Mouse (Mus musculus) WW6 (cell line): ENCODE results near the gene Gpn2.

Experiments used
- DNase-seq: peaks from one replicate; pipeline ENCODE4 v3.0.0-alpha.2; 2013; ENCODE audit warnings: low read depth, low spot score

Gpn2 gene

GRCm38 (mm10) chr4:133584059-133584951 lies at the start of gene Gpn2:
Gpn2 (plus strand) TSS chr4:133584362.
- DNase-seq = peak; percentile 62

DNA sequence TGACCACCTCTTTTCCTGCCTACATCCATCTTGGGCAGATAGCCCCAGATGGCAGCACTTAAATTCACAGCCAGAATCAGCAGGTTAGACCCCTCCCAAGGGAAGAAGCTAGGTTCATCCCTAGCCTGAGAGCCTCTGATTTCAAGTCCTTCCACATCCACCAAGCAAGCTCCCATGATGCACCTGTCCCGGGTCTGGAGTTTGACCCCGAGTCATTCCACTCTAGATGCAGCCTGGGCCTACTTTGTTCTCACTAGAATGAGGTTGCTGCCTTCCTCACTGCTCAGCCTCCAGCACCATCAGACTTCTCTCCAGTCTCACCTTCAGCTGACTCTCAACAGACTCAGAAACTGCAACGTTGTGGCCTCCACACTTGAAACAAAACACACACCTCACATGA lies 48.1 kb upstream of the Gpn2 start:
- DNase-seq = no peak

- no peak for DNase-seq
Observed at GRCm38 (mm10) chr4:133536652-133537051, 47.5 kb upstream of the Gpn2 start.

- peak; percentile 92 for DNase-seq
Observed at GRCm38 (mm10) chr4:133545272-133546231, 38.6 kb upstream of the Gpn2 start, which contains the start of gene Nudc. Nudc (minus strand) TSS chr4:133545996.

DNA sequence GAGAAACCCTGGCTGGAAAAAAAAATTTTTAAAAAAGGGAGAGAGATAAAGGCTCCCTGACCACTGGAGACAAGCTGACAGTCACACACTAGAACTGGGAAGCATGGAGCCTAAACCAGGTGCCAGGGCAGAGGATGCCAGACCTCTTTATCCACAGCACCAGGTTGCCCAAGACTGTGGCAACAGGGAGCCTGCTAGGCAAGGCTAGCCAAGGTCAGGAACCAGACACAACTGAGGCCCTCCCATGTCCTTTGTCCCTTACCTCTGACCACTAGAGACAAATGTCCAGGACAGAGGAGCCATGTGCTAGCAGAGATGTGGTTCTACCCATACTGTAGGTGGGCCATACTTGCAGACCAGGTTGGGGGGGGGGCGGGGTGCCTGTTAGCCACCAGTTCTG lies 32.1 kb upstream of the Gpn2 start:
- no peak for DNase-seq

GRCm38 (mm10) chr4:133552768-133553447 lies 31.3 kb upstream of the Gpn2 start, which contains the start of gene Nr0b2:
Nr0b2 (plus strand) TSS chr4:133553376.
- DNase-seq = no peak

DNA sequence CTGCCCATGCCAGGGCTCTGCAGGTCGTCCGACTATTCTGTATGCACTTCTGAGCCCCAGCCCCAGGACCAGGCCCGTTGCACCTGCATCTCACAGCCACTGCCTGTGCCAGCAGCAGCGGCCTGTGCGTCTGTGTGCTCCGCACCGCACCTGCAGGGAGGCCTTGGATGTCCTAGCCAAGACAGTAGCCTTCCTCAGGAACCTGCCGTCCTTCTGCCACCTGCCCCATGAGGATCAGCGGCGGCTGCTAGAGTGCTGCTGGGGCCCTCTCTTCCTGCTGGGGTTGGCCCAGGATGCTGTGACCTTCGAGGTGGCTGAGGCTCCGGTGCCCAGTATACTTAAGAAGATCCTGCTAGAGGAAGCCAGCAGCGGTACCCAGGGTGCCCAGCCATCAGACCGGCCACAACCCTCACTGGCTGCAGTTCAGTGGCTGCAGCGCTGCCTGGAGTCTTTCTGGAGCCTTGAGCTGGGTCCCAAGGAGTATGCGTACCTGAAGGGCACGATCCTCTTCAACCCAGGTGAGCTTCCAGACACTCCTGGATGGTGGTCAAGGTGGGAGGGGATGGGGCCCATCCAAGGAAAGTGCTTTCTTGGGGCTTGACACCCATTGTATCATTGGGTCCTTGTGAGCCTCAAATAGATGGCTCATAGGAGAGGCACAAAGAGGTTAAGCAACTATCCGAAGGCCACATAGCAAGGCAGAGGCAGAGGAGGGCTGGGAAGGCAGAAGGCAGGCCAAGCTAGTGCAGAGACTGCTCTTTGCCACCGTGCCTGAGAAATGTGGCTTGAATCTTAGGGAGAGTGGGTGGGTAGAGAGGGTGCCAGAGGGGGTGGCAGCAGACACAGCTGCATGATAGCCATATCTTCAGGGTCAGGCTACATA lies 30.5 kb upstream of the Gpn2 start:
- DNase-seq = no peak

GRCm38 (mm10) chr4:133557041-133557717 lies 27.0 kb upstream of the Gpn2 start:
- DNase-seq = no peak

- DNase-seq = no peak
Observed at GRCm38 (mm10) chr4:133559846-133560245, 24.3 kb upstream of the Gpn2 start.

DNA sequence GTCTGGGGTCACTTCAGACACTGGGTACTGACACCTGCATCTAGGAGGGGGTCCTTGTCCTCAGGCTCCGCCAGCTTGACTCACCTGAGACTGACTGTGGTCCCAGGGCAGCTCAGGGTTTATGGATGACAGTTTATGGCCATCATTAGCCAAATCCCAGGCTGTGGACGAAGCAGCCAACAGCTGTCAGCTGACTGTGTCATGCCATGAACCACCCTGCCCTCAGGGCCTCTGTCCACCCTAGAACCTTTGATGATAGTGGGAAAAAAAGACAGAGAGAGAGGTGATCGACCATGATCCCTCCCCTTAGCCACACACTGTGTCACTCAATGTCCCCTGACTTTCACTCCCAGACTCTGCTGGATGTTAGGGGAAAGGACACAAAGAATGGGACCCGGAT lies 22.5 kb upstream of the Gpn2 start:
- DNase-seq = no peak

DNA sequence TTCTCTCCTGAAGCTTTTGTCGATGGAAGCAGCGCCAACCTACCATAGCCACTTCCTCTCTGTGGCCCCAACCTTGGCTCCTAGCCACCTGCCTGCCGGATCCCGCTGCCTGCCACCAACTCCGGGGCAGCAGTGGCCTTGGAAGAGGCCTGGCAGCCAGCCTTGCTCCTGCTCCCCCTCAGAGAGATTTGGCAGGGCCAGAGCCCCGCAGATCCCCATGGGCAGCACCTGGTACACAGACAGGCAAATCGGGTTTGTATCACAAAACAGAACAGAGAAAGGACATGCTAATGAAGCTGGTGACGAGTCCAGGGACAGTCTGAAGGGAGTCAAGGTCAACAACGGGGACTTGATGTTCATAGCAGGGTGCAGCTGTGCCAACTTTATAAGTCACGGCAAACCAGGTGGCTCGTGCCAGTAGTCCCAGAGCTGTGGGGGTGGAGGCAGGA lies 21.0 kb upstream of the Gpn2 start:
- no peak for DNase-seq

DNA sequence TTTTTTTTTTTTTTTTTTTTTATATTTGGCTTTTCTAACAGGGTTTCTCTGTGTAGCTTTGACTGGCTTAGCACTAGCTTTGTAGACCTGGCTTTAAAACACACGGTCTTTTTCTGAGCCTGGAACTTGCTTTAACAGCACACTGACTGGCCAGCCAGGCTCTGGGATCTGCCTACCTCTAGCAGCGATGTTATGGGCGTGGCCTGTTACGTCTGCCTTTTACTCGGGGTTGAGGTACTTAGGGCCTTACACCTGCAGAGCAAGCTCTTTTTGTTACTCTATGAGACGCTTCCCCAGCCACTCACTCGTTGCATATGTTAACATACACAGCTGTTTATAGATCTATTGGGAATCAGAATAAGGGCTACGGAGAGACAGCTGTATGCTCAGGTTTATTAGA lies 16.9 kb upstream of the Gpn2 start:
- no peak for DNase-seq

GRCm38 (mm10) chr4:133569291-133570065 lies 14.7 kb upstream of the Gpn2 start:
- DNase-seq = no peak

DNA sequence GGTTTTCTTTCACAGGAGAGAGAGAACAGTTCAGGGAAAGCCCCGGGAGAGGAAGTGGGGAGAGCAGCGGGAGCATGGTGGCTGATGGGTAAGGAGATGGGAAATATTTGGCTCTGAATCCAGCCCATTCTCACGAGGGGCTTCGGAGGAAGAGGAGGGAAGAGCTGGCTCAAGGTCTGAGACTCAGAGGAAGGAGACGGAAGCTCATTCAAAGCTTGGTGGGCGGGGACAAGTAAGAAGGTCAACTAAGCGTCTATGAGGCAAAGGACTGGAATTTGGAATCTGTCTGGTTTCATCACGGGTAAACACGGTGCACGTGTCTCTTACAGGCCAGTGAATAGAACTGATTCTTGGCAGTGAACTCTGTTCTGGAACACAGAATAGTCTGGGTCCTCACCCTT lies 14.1 kb upstream of the Gpn2 start:
- no peak for DNase-seq

GRCm38 (mm10) chr4:133574070-133574842 lies 9.9 kb upstream of the Gpn2 start, which contains the start of gene Gpatch3:
Gpatch3 (plus strand) TSS chr4:133574745.
- DNase-seq = peak; percentile 71

GRCm38 (mm10) chr4:133574843-133575202 lies 9.3 kb upstream of the Gpn2 start:
- no peak for DNase-seq

- DNase-seq = no peak
Observed at GRCm38 (mm10) chr4:133577983-133578382, 6.2 kb upstream of the Gpn2 start.

GRCm38 (mm10) chr4:133583690-133584058 lies 488 bp upstream of the Gpn2 start:
- no peak for DNase-seq
